Mouse (Mus musculus): ENCODE measurements around the gene Nxn. TPM values are rescaled to one million over a fixed set of nuclear protein-coding genes. Genes with fewer than 3 reads are reported as not detected.

The Nxn gene
- 20.0 and 26.2 TPM in 2 replicates for total RNA-seq (2021)
- long read RNA-seq, experiment 1, transcript Nxn-201 (8 exons, 2,755 nt), result major isoform, 31 of 35 reads
- long read RNA-seq, experiment 1, partial matches to known transcripts, result 1 of 35 reads
- long read RNA-seq, experiment 1, other reads (novel, unspliced or antisense), result 3 of 35 reads
- long read RNA-seq, experiment 2, transcript Nxn-201 (8 exons, 2,755 nt), result major isoform, 22 of 26 reads
- long read RNA-seq, experiment 2, partial matches to known transcripts, result 4 of 26 reads
- long read RNA-seq, experiment 2, other reads (novel, unspliced or antisense), result 0 of 26 reads

GRCm38 (mm10) chr11:76398798-76399586 lies at the start of gene Nxn:
Gene Nxn, minus strand, starts transcription at chr11:76399140.
- peak; percentile 96 for DNase-seq

GRCm38 (mm10) chr11:76446251-76446650 lies 47.3 kb upstream of the Nxn start:
- peak; percentile 50 for DNase-seq

- DNase-seq, result no peak
Observed at GRCm38 (mm10) chr11:76445459-76445858, 46.5 kb upstream of the Nxn start.

- DNase-seq, result no peak
Observed at GRCm38 (mm10) chr11:76439666-76440065, 40.7 kb upstream of the Nxn start.

- DNase-seq, result peak; percentile 80
Observed at GRCm38 (mm10) chr11:76436864-76437437, 38.0 kb upstream of the Nxn start.

GRCm38 (mm10) chr11:76436009-76436408 lies 37.1 kb upstream of the Nxn start:
- DNase-seq, result no peak

- peak; percentile 36 for DNase-seq
Observed at GRCm38 (mm10) chr11:76429966-76430631, 31.2 kb upstream of the Nxn start.

- DNase-seq, result no peak
Observed at GRCm38 (mm10) chr11:76429556-76429955, 30.6 kb upstream of the Nxn start.

GRCm38 (mm10) chr11:76429046-76429445 lies 30.1 kb upstream of the Nxn start:
- no peak for DNase-seq

GRCm38 (mm10) chr11:76427781-76428180 lies 28.8 kb upstream of the Nxn start:
- DNase-seq, result no peak

GRCm38 (mm10) chr11:76425749-76426148 lies 26.8 kb upstream of the Nxn start:
- DNase-seq, result no peak

- DNase-seq, result no peak
Observed at GRCm38 (mm10) chr11:76420896-76421295, 22.0 kb upstream of the Nxn start.

GRCm38 (mm10) chr11:76419179-76419578 lies 20.2 kb upstream of the Nxn start:
- peak; percentile 60 for DNase-seq

- DNase-seq, result peak; percentile 85
Observed at GRCm38 (mm10) chr11:76418423-76418822, 19.5 kb upstream of the Nxn start.

- no peak for DNase-seq
Observed at GRCm38 (mm10) chr11:76415985-76416384, 17.0 kb upstream of the Nxn start.

GRCm38 (mm10) chr11:76415001-76415400 lies 16.1 kb upstream of the Nxn start:
- DNase-seq, result peak; percentile 66

- DNase-seq, result no peak
Observed at GRCm38 (mm10) chr11:76413202-76413601, 14.3 kb upstream of the Nxn start.

- peak; percentile 72 for DNase-seq
Observed at GRCm38 (mm10) chr11:76410826-76411225, 11.9 kb upstream of the Nxn start.

- peak; percentile 95 for DNase-seq
Observed at GRCm38 (mm10) chr11:76406702-76407583, 8.0 kb upstream of the Nxn start, which contains the start of gene Timm22. Gene Timm22, plus strand, starts transcription at chr11:76406952.

GRCm38 (mm10) chr11:76405626-76406264 lies 6.8 kb upstream of the Nxn start:
- DNase-seq, result no peak

- no peak for DNase-seq
Observed at GRCm38 (mm10) chr11:76405113-76405512, 6.2 kb upstream of the Nxn start.
